Mouse (Mus musculus) liver, adult 2 months (tissue): ENCODE measurements around the gene Zfp747.

ENCODE experiments used
- CTCF ChIP-seq: fragments of 200-500 bp; IDR thresholded peaks from 2 replicates; pipeline ENCODE4 v1.5.1; 2011; ENCODE audit warnings: low read depth, low read length, control low read depth
- POLR2A ChIP-seq: fragments of 200-500 bp; IDR thresholded peaks from 2 replicates; pipeline ENCODE4 v1.6.1; 2011; ENCODE audit warnings: low read length, control low read depth; ENCODE audit not compliant: insufficient read depth; ENCODE audit errors: extremely low read depth

DNA sequence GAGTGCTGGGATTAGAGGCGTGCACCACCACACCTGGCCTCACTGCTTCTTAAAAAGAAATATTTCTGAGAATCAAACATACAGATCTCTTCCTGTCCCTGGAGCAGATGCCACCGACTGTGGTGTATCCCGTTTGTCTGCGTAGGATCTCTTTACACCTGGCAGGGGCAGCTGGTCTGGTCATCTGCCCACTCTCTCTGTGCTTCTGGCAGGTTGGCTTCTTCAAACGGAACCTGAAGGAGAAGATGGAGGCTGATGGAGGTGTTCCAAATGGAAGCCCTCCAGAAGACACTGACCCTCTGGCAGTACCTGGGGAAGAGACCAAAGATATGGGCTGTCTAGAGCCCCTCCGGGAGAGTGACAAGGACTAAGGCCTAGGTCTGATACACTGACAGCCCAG, 42.6 kb downstream of the Zfp747 start:
- TF ChIP-seq CTCF (no peak), POLR2A (no peak)
